Mouse (Mus musculus) lung, postnatal 0 days (tissue): ENCODE results near the gene Pabpc4.

ENCODE experiments used
- CTCF ChIP-seq: IDR thresholded peaks from 2 replicates; pipeline ENCODE4 v1.5.1; 2016; ENCODE audit warnings: antibody characterized with exemption, mild to moderate bottlenecking
- EP300 ChIP-seq: IDR thresholded peaks from 2 replicates; pipeline ENCODE4 v1.6.1; 2016; ENCODE audit warnings: antibody characterized with exemption, mild to moderate bottlenecking, control low read depth

GRCm38 (mm10) chr4:123298980-123299670 is 37.0 kb downstream of the Pabpc4 start:
- TF ChIP-seq EP300 (no peak), CTCF (no peak)
